Mouse (Mus musculus): ENCODE measurements around the gene Rnf224. TPM values are rescaled to one million over a fixed set of nuclear protein-coding genes. Genes with fewer than 3 reads are reported as not detected.

Gene Rnf224
- total and polyA plus RNA-seq, 3 experiments = 0.10 TPM; not detected in 2

- TF ChIP-seq ELF1 (IDR thresholded peaks at IDR 0.05; ENCODE audit: low read depth, low read length) (peak; percentile 73), ETS1 (IDR thresholded peaks at IDR 0.05; ENCODE audit: low read depth, low read length) (peak; percentile 8; the same call in 1 of the 2 replicates), SIN3A (IDR thresholded peaks at IDR 0.05; ENCODE audit: low read length) (peak; percentile 59; the same call in 1 of the 2 replicates), ZC3H11A (IDR thresholded peaks at IDR 0.05; ENCODE audit: low read depth, low read length) (no peak), GATA1 (IDR thresholded peaks at IDR 0.05; ENCODE audit: low read depth, low read length) (0 out of 2 replicates have a peak, but pooled peaks have one; percentile 5)
Measured at GRCm38 (mm10) chr2:25224766-25225752, 11.5 kb downstream of the Rnf224 start (continued).

DNA sequence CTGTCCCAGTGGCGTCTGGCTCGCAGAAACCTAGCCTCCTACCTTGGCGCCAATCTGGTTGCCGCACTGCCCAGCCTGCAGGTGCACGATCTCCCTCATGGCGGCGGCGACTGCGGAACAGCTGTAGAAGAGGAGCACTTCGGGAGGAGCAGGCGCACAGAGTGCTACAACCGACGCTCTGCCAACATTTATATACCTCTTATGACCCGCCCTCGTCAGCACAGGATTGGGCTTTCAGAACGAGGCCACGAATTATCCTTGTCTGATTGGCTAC is 12.2 kb downstream of the Rnf224 start, which contains the start of gene Tubb4b:
Tubb4b (minus strand) TSS at position 211 of the 274 bp plus-strand sequence.
- Histone ChIP-seq H3K79me2 (ENCODE audit: control insufficient read depth, insufficient read depth, low read length, poor library complexity) (peaks cover 17% of the 10 kb centered on the region), H3K27ac (ENCODE audit: control insufficient read depth, low read depth, low read length) (peak within 1 kb of the TSS; percentile 100), H3K4me1 (ENCODE audit: control insufficient read depth in 1 of 2, insufficient read depth in 2 of 2, low read length in 2 of 2) (peaks cover 6 to 18% of the 10 kb centered on the region in 2 experiments; a peak in 3 of 4 replicates), H3K36me3 (ENCODE audit: control insufficient read depth in 1 of 2, insufficient read depth in 2 of 2, low read length in 2 of 2) (peaks cover 6 to 8% of the 10 kb centered on the region in 2 experiments), H3K27me3 (ENCODE audit: control insufficient read depth in 1 of 2, insufficient read depth in 2 of 2, low read length in 2 of 2) (no peaks in the 10 kb centered on the region), H3K9ac (ENCODE audit: control insufficient read depth, low read depth, low read length, poor library complexity, severe bottlenecking) (peak within 1 kb of the TSS; percentile 99), H3K9me3 (replicated peaks; ENCODE audit: insufficient read depth, low read length) (no peaks in the 10 kb centered on the region), H3K4me3 (ENCODE audit: control insufficient read depth in 1 of 2, insufficient read depth in 1 of 2, low read depth in 2 of 2, low read length in 2 of 2) (peak within 1 kb of the TSS; percentile 96 to 97)
- peak; percentile 99 for TF ChIP-seq TBP (IDR thresholded peaks at IDR 0.05; ENCODE audit: low read depth, low read length)
- TF ChIP-seq KAT2A (conservative IDR thresholded peaks at IDR 0.05; ENCODE audit: low read depth, low read length) = 0 out of 2 replicates have a peak, but pooled peaks have one; percentile 9
- peak; percentile 27; the same call in 1 of the 2 replicates for TF ChIP-seq SIN3A (IDR thresholded peaks at IDR 0.05; ENCODE audit: low read length)
- TF ChIP-seq NRF1 (IDR thresholded peaks at IDR 0.05; ENCODE audit: insufficient read depth, low read depth, low read length, poor library complexity, severe bottlenecking) = peak; percentile 61; the same call in 1 of the 2 replicates
- no peak for TF ChIP-seq RCOR1 (IDR thresholded peaks at IDR 0.05; ENCODE audit: low read depth, low read length)
- no peak for TF ChIP-seq ZKSCAN1 (IDR thresholded peaks at IDR 0.05; ENCODE audit: low read depth, low read length)
- no peak for TF ChIP-seq JUND (IDR thresholded peaks at IDR 0.05; ENCODE audit: low read depth, low read length)
- TF ChIP-seq TAL1 (IDR thresholded peaks at IDR 0.05; ENCODE audit: low read length) = no peak
- no peak for TF ChIP-seq BHLHE40 (IDR thresholded peaks at IDR 0.05; ENCODE audit: borderline replicate concordance, low read depth, low read length)
- TF ChIP-seq USF2 (IDR thresholded peaks at IDR 0.05; ENCODE audit: borderline replicate concordance in 1 of 2, insufficient read depth in 1 of 2, low read depth in 1 of 2, low read length in 2 of 2) = no peak
- no peak for TF ChIP-seq ZNF384 (IDR thresholded peaks at IDR 0.05; ENCODE audit: low read depth, low read length)
- peak; percentile 42; the same call in 1 of the 2 replicates for TF ChIP-seq MXI1 (IDR thresholded peaks at IDR 0.05; ENCODE audit: low read depth, low read length)
- peak; percentile 65; the same call in 1 of the 2 replicates for TF ChIP-seq HCFC1 (IDR thresholded peaks at IDR 0.05; ENCODE audit: low read depth, low read length)
- no peak for TF ChIP-seq RAD21 (IDR thresholded peaks at IDR 0.05; ENCODE audit: low read depth, low read length)
- TF ChIP-seq POLR2AphosphoS5 (IDR thresholded peaks at IDR 0.05; ENCODE audit: borderline replicate concordance, low read depth, low read length) = peak; percentile 99
- TF ChIP-seq EP300 (IDR thresholded peaks at IDR 0.05; ENCODE audit: low read depth in 1 of 2, low read length in 2 of 2) = no peak
- peak; percentile 99 to 100 for TF ChIP-seq POLR2A (IDR thresholded peaks at IDR 0.05; ENCODE audit: control insufficient read depth in 1 of 2, insufficient read depth in 1 of 2, low read depth in 1 of 2, low read length in 2 of 2, poor library complexity in 1 of 2)
- TF ChIP-seq NELFE (IDR thresholded peaks at IDR 0.05; ENCODE audit: low read depth, low read length) = peak; percentile 99
- TF ChIP-seq ELF1 (IDR thresholded peaks at IDR 0.05; ENCODE audit: low read depth, low read length) = peak; percentile 45; the same call in 1 of the 2 replicates
- TF ChIP-seq CHD2 (IDR thresholded peaks at IDR 0.05; ENCODE audit: low read length) = no peak
- TF ChIP-seq MAX (IDR thresholded peaks at IDR 0.05; ENCODE audit: low read length) = no peak; the same call in 1 of the 2 replicates
- peak; percentile 64 for TF ChIP-seq TCF12 (IDR thresholded peaks at IDR 0.05; ENCODE audit: low read depth, low read length)
- no peak for TF ChIP-seq MAZ (IDR thresholded peaks at IDR 0.05; ENCODE audit: low read depth, low read length)
- no peak for TF ChIP-seq E2F4 (IDR thresholded peaks at IDR 0.05; ENCODE audit: borderline replicate concordance, low read depth, low read length)
- TF ChIP-seq MYC (IDR thresholded peaks at IDR 0.05; ENCODE audit: low read depth, low read length) = peak; percentile 79
- TF ChIP-seq ZMIZ1 (IDR thresholded peaks at IDR 0.05; ENCODE audit: low read depth, low read length) = peak; percentile 99
- TF ChIP-seq POLR2AphosphoS2 (IDR thresholded peaks at IDR 0.05; ENCODE audit: low read length) = peak; percentile 100
- DNase-seq (ENCODE audit: low read depth, low spot score) = no peak
